Mouse (Mus musculus): ENCODE measurements around the gene Morf4l1.

DNA sequence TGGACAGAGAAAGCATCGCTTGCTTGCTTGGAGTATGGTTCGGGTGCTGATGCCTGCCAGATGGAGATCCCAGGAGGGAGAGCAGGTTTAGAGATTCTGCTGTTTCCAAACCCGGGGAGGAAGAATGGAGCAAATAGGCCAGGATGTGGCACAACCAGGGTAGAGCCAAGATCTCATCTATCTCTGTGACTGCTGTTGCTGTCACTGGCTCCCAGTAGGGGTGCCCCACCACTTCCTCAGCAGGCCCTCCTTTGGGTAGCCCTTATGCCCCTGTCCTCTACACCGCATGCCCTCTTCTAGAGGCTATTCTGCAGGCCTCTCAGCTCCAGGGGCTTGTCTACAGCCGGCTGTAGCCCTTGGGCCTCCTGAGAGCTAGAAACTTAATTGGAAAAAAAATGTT lies 38.4 kb downstream of the Morf4l1 start:
- TF ChIP-seq CTCF (conservative IDR thresholded peaks at IDR 0.05; ENCODE audit: low read length) (no peak), POU5F1 (IDR thresholded peaks at IDR 0.05; ENCODE audit: borderline replicate concordance, low read length) (no peak)
